Mouse (Mus musculus) kidney, postnatal 0 days (tissue): ENCODE results near the gene Atp6v0b. TPM values are rescaled to one million over a fixed set of nuclear protein-coding genes. Genes with fewer than 3 reads are reported as not detected.

ENCODE experiments used
- ATAC-seq: fragments of 200-750 bp; cut with Nextera tagmentation; replicated peaks from 2 replicates; pipeline ENCODE4 v1.8.0; 2017; ENCODE audit warnings: low read depth, moderate number of reproducible peaks, moderate TSS enrichment, moderate library complexity; ENCODE audit not compliant: low FRiP score
- DNase-seq: peaks from one replicate; pipeline ENCODE4 v3.0.0-alpha.2; 2016; ENCODE audit warnings: low spot score
- H3K27ac ChIP-seq: fragments of 300-500 bp; sonication (generic); 2 replicates; pipeline ENCODE4 v1.5.1; 2014; ENCODE audit warnings: mild to moderate bottlenecking
- H3K27me3 ChIP-seq: fragments of 300-500 bp; sonication (generic); 2 replicates; pipeline ENCODE4 v1.6.1; 2014; ENCODE audit warnings: low read length, mixed read lengths; ENCODE audit not compliant: insufficient read depth
- H3K36me3 ChIP-seq: fragments of 300-500 bp; sonication (generic); 2 replicates; pipeline ENCODE4 v1.6.1; 2014; ENCODE audit warnings: low read length, mixed read lengths; ENCODE audit not compliant: insufficient read depth
- H3K4me1 ChIP-seq: fragments of 300-500 bp; sonication (generic); replicated peaks from 2 replicates; pipeline ENCODE4 v1.6.1; 2014; ENCODE audit warnings: antibody characterized with exemption, low read length, mixed read lengths; ENCODE audit not compliant: insufficient read depth
- H3K4me2 ChIP-seq: fragments of 300-500 bp; sonication (generic); 2 replicates; pipeline ENCODE4 v1.6.1; 2014; ENCODE audit warnings: mild to moderate bottlenecking, low read length, moderate library complexity, mixed read lengths
- H3K4me3 ChIP-seq: fragments of 300-500 bp; sonication (generic); replicated peaks from 2 replicates; pipeline ENCODE4 v1.5.1; 2014; ENCODE audit warnings: low read depth, low read length
- H3K9ac ChIP-seq: fragments of 300-500 bp; sonication (generic); 2 replicates; pipeline ENCODE4 v1.6.1; 2014; ENCODE audit warnings: low read depth, low read length
- H3K9me3 ChIP-seq: fragments of 300-500 bp; sonication (generic); replicated peaks from 2 replicates; pipeline ENCODE4 v1.6.1; 2016; ENCODE audit warnings: low read length, inconsistent platforms, mixed read lengths
- CTCF ChIP-seq: IDR thresholded peaks from 2 replicates; pipeline ENCODE4 v1.5.1; 2016; ENCODE audit warnings: antibody characterized with exemption, low read depth, mild to moderate bottlenecking, moderate library complexity
- WGBS: fragments of 180-500 bp; shearing (Covaris S2); extraction: QIAGEN DNeasy Blood & Tissue Kit; methylation state at CpG from one replicate; pipeline ENCODE4 v1.1.7; 2014; 5-methylcytosine and 5-hydroxymethylcytosine counted together
- polyA plus RNA-seq: library from polyadenylated mRNA; unstranded; fragments of >200 nt; fragmentation: Nextera tagmentation; extraction: Ambion mirVana; gene quantifications from 2 replicates; pipeline ENCODE4 v1.2.1, GENCODE M21; 2015

Atp6v0b gene
- polyA plus RNA-seq, 1 experiment from 2014 or later, result 374 TPM

DNA sequence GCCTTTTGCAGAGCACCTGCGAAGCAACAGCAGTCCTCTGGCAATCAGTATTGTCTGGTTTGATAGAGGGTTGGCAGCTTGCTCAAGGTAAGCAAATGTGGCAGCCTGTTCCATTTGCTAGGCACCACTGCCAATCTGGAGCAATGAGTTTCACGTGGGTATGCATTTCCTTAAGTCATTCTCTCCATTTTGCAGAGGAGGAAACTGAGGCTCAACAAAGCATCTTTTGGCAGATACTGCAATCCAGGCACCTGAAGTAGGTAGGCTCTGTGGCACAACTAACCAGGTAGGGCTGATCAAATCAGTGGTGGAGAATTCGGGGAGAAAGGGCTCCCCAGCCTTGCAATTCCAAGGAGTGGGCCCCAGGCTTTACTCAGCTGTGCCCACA is 52.7 kb downstream of the Atp6v0b start, which contains the start of gene Slc6a9:
TSS of gene Slc6a9 (plus strand) at position 50 of the 388 bp plus-strand sequence.
- 26% methylated on average over 3 of the region's 3 CpGs for WGBS
- ATAC-seq, result no peak

More for the DNA sequence above, 52.7 kb downstream of the Atp6v0b start, which contains the start of gene Slc6a9:
- H3K9me3 ChIP-seq, result no peaks in the 10 kb centered on the region
- peak within 1 kb of the TSS; percentile 94 for H3K4me2 ChIP-seq
- peak within 1 kb of the TSS; percentile 74 for H3K9ac ChIP-seq
- peaks cover 19% of the 10 kb centered on the region; the same call in 1 of the 2 replicates for H3K4me1 ChIP-seq
- H3K36me3 ChIP-seq, result no peaks in the 10 kb centered on the region
- no peak for TF ChIP-seq CTCF
- peak within 1 kb of the TSS; percentile 64 for H3K4me3 ChIP-seq
- no peak for DNase-seq
- H3K27me3 ChIP-seq, result no peaks in the 10 kb centered on the region
- peak within 1 kb of the TSS; percentile 85 for H3K27ac ChIP-seq

Other genes with a start within 250 kb of the Atp6v0b start
- gene Dmap1, start 205.1 kb downstream of the Atp6v0b start, polyA plus RNA-seq, result 46.6 and 49.3 TPM in 2 replicates
- gene Gm12845, start 162.9 kb downstream of the Atp6v0b start, polyA plus RNA-seq, result not detected in 2 replicates
- not detected in 2 replicates for gene Klf17, start 121.7 kb downstream of the Atp6v0b start, polyA plus RNA-seq
- gene Slc6a9, start 52.8 kb downstream of the Atp6v0b start, polyA plus RNA-seq, result 8.6 and 9.0 TPM in 2 replicates
- gene Ccdc24, start 14.8 kb downstream of the Atp6v0b start, polyA plus RNA-seq, result 0.97 and 1.1 TPM in 2 replicates
- 17.1 and 18.2 TPM in 2 replicates for gene B4galt2, start 3.8 kb downstream of the Atp6v0b start, polyA plus RNA-seq
- gene Dph2, start 4.7 kb upstream of the Atp6v0b start, polyA plus RNA-seq, result 12.5 and 14.2 TPM in 2 replicates
- gene Ipo13, start 27.7 kb upstream of the Atp6v0b start, polyA plus RNA-seq, result 27.9 and 31.5 TPM in 2 replicates
- gene Artn, start 42.4 kb upstream of the Atp6v0b start, polyA plus RNA-seq, result 2.6 and 2.8 TPM in 2 replicates
- 6.7 and 8.1 TPM in 2 replicates for gene St3gal3, start 247.6 kb upstream of the Atp6v0b start, polyA plus RNA-seq